22 mouse cellular contexts compared by ENCODE assay signal in the genomic region with DNA sequence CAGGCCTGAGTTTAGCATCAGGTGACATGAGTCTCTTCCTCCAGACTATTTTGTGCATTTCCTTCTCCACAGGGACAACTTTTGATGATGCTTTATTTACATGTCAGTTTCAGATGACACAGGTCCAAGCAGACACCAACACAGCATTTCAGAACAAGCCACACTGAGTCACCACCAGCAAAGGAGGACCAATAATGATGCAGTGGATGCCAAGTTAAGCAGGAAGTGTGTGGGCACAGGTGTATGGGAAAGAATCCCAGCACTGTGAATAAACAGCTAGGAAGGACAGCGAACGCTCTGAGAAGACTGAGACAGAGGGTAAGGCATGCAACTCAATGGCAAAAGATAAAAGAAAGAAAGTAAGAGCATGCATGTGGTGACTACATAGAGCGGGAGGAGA.
A peak's percentile ranks its signal among the peaks of the same experiment; 100 is the strongest.
DNase-seq lines count a peak whose midpoint lies in the region; ATAC-seq lines count a peak whose summit lies in the region.
"Had no signal": no experiment of that assay in that cellular context is flagged by ENCODE, and none has a peak within 500 bp of the region (broad histone marks: within the 10 kb centered on the region; RNA-seq: fewer than 3 reads in every experiment).

No protein-coding gene starts in this region.

- ATAC-seq in forebrain, embryonic 16.5 days, result no peak
- ATAC-seq: forebrain, embryonic 15.5 days; intestine, embryonic 15.5 days had no signal

- no peak overlapping the region for H3K4me2 ChIP-seq in forebrain, embryonic 16.5 days (ENCODE audit: low read length)
- H3K4me2 ChIP-seq: embryonic facial prominence, embryonic 12.5 days; forebrain, embryonic 15.5 days; heart, embryonic 11.5 days; heart, embryonic 15.5 days; hindbrain, embryonic 14.5 days; intestine, embryonic 15.5 days had no signal

- no peaks in the 10 kb centered on the region for H3K9me3 ChIP-seq in forebrain, embryonic 16.5 days (ENCODE audit: control insufficient read depth, low read length)
- H3K9me3 ChIP-seq: embryonic facial prominence, embryonic 12.5 days; forebrain, embryonic 15.5 days; heart, embryonic 15.5 days; hindbrain, embryonic 10.5 days; intestine, embryonic 15.5 days had no signal

- DNase-seq in heart, adult 11 months, result peak; percentile 37
- no peak for DNase-seq in heart, postnatal 10 days
- peak; percentile 9 to 12 for DNase-seq in left cerebral cortex, postnatal 36 days (ENCODE audit: low spot score in 2 of 2)
- DNase-seq in left cerebral cortex, adult 11 months (ENCODE audit: low spot score), result no peak
- DNase-seq in 3134 (ENCODE audit: extremely low read depth, insufficient read length, low spot score) (peak; percentile 10), 416B (ENCODE audit: low read depth) (peak; percentile 7)
- no peak for DNase-seq in urinary bladder, postnatal 25 days (ENCODE audit: low spot score)
- DNase-seq: adrenal gland, adult 8-10 months; adrenal gland, postnatal 36 days; cerebellum, adult 11 months; cerebellum, adult 8-10 months; cerebellum, postnatal 14 days; gastrocnemius, postnatal 10 days; heart, adult 2 months had no signal

- no peaks in the 10 kb centered on the region for H3K4me1 ChIP-seq in forebrain, embryonic 16.5 days (replicated peaks; ENCODE audit: control insufficient read depth, insufficient read depth, low read length)
- H3K4me1 ChIP-seq: embryonic facial prominence, embryonic 12.5 days; forebrain, embryonic 15.5 days; heart, embryonic 15.5 days; hindbrain, embryonic 10.5 days; intestine, embryonic 15.5 days had no signal

- H3K9ac ChIP-seq in forebrain, embryonic 16.5 days (replicated peaks; ENCODE audit: low read depth, low read length), result no peak overlapping the region
- H3K9ac ChIP-seq: embryonic facial prominence, embryonic 12.5 days; forebrain, embryonic 15.5 days; heart, embryonic 15.5 days; hindbrain, embryonic 14.5 days; intestine, embryonic 15.5 days had no signal

- no peaks in the 10 kb centered on the region for H3K27me3 ChIP-seq in forebrain, embryonic 16.5 days (replicated peaks; ENCODE audit: control insufficient read depth, insufficient read depth, low read length)
- H3K27me3 ChIP-seq: embryonic facial prominence, embryonic 12.5 days; forebrain, embryonic 15.5 days; heart, embryonic 15.5 days; intestine, embryonic 15.5 days had no signal

- intact Hi-C loops in heart, postnatal 10 days (cut with DNase I), result loop anchor here (5.0 to 10.0 kb wide), 2 partner anchors 107 to 400 kb away; no protein-coding TSS in a partner anchor
- intact Hi-C loops in left cerebral cortex, postnatal 36 days (cut with DNase I), result no loop called here

- H3K27ac ChIP-seq in forebrain, embryonic 16.5 days (ENCODE audit: low read length), result no peak overlapping the region
- H3K27ac ChIP-seq: embryonic facial prominence, embryonic 12.5 days; forebrain, embryonic 15.5 days; hindbrain, embryonic 10.5 days; hindbrain, embryonic 14.5 days; intestine, embryonic 15.5 days had no signal

- H3K4me3 ChIP-seq in forebrain, embryonic 16.5 days (replicated peaks; ENCODE audit: low read length), result no peak overlapping the region
- H3K4me3 ChIP-seq: embryonic facial prominence, embryonic 12.5 days; forebrain, embryonic 15.5 days; heart, adult 2 months; heart, embryonic 15.5 days; hindbrain, embryonic 10.5 days; intestine, embryonic 15.5 days had no signal

- no peaks in the 10 kb centered on the region for H3K36me3 ChIP-seq in forebrain, embryonic 16.5 days (ENCODE audit: control insufficient read depth, insufficient read depth)
- H3K36me3 ChIP-seq: embryonic facial prominence, embryonic 12.5 days; forebrain, embryonic 15.5 days; heart, embryonic 15.5 days; hindbrain, embryonic 10.5 days; intestine, embryonic 15.5 days had no signal

- WGBS in forebrain, embryonic 16.5 days, result 91% methylated on average over 3 of the region's 3 CpGs

Comparison
In these comparisons a context has a peak if more than half of its experiments do, and no peak if none do; other contexts are left out.
1. DNase-seq: peak in heart, adult 11 months (single experiment), left cerebral cortex, postnatal 36 days (2 of 2), 3134 (single experiment) and 416B (single experiment); none in heart, postnatal 10 days (0 of 2), left cerebral cortex, adult 11 months (single experiment) and urinary bladder, postnatal 25 days (single experiment).